Mouse (Mus musculus) heart, postnatal 0 days (tissue): ENCODE results near the gene Pigk.

ENCODE experiments used
- CTCF ChIP-seq: IDR thresholded peaks from 2 replicates; pipeline ENCODE4 v1.5.1; 2016; ENCODE audit warnings: antibody characterized with exemption, control low read depth, low read depth
- EP300 ChIP-seq: IDR thresholded peaks from 2 replicates; pipeline ENCODE4 v1.6.1; 2016; ENCODE audit warnings: antibody characterized with exemption, low read depth

GRCm38 (mm10) chr3:152841264-152841663, 127.4 kb downstream of the Pigk start:
- TF ChIP-seq CTCF: no peak
- no peak for TF ChIP-seq EP300
